7 mouse cellular contexts compared by ENCODE assay signal in the genomic region with DNA sequence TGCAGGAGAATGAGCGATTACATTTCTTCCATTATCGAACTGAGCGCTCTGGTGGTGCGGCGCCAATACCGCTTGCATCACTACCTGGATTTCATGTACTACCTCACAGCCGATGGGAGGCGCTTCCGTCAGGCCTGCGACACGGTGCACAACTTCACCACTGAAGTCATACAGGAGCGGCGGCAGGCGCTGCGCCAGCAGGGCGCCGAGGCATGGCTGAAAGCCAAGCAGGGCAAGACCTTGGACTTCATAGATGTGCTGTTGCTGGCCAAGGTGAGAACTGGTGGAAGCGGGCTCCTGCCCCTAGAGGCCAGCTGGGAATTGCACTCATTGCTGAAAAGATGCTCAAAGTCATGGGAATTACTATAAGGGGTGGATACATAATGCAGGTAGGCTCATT. TPM values are rescaled to one million over a fixed set of nuclear protein-coding genes. Genes with fewer than 3 reads are reported as not detected.
DNase-seq lines count a peak whose midpoint lies in the region; ATAC-seq lines count a peak whose summit lies in the region.

No protein-coding gene starts in this region.

- H3K27ac ChIP-seq in intestine, embryonic 16.5 days (ENCODE audit: low read length): no peak overlapping the region
- H3K27ac ChIP-seq in limb, embryonic 10.5 days: no peak overlapping the region
- H3K27ac ChIP-seq in midbrain, embryonic 13.5 days: no peak overlapping the region

- intact Hi-C loops in gastrocnemius, postnatal 36 days (cut with DNase I): no loop called here

- peaks cover 3% of the 10 kb centered on the region; the same call in 1 of the 2 replicates for H3K27me3 ChIP-seq in intestine, embryonic 16.5 days (replicated peaks; ENCODE audit: control insufficient read depth, insufficient read depth, low read length)
- H3K27me3 ChIP-seq in limb, embryonic 10.5 days (ENCODE audit: low read depth, poor library complexity, severe bottlenecking): peaks cover 46% of the 10 kb centered on the region
- H3K27me3 ChIP-seq in midbrain, embryonic 13.5 days: peaks cover 17% of the 10 kb centered on the region; the same call in 1 of the 2 replicates

- WGBS in intestine, embryonic 16.5 days: 13% methylated on average over 18 of the region's 18 CpGs
- 21% methylated on average over 18 of the region's 18 CpGs for WGBS in limb, embryonic 10.5 days
- 18% methylated on average over 18 of the region's 18 CpGs for WGBS in midbrain, embryonic 13.5 days

- no peaks in the 10 kb centered on the region for H3K4me1 ChIP-seq in intestine, embryonic 16.5 days (ENCODE audit: control insufficient read depth, insufficient read depth, low read length)
- H3K4me1 ChIP-seq in limb, embryonic 10.5 days: peaks cover 4% of the 10 kb centered on the region; the same call in 1 of the 2 replicates
- 0 out of 2 replicates have a peak, but pooled peaks cover 4% of the 10 kb centered on the region for H3K4me1 ChIP-seq in midbrain, embryonic 13.5 days (replicated peaks)

- 0 out of 2 replicates have a peak overlapping the region, but pooled peaks have one; percentile 15 for H3K9ac ChIP-seq in intestine, embryonic 16.5 days (ENCODE audit: low read depth, low read length)
- no peak overlapping the region for H3K9ac ChIP-seq in midbrain, embryonic 13.5 days (replicated peaks)

- peak; percentile 93 for ATAC-seq in intestine, embryonic 16.5 days
- peak; percentile 55; the same call in 1 of the 2 replicates for ATAC-seq in midbrain, embryonic 13.5 days

- H3K4me2 ChIP-seq in intestine, embryonic 16.5 days (ENCODE audit: low read depth, low read length): peak overlapping the region; percentile 37
- peak overlapping the region; percentile 50 for H3K4me2 ChIP-seq in midbrain, embryonic 13.5 days (replicated peaks)

- H3K9me3 ChIP-seq in intestine, embryonic 16.5 days (ENCODE audit: control insufficient read depth, low read length): no peaks in the 10 kb centered on the region
- no peaks in the 10 kb centered on the region for H3K9me3 ChIP-seq in limb, embryonic 10.5 days (replicated peaks)
- no peaks in the 10 kb centered on the region for H3K9me3 ChIP-seq in midbrain, embryonic 13.5 days

- no peaks in the 10 kb centered on the region for H3K36me3 ChIP-seq in intestine, embryonic 16.5 days (ENCODE audit: control insufficient read depth, insufficient read depth, low read length)
- no peaks in the 10 kb centered on the region for H3K36me3 ChIP-seq in limb, embryonic 10.5 days
- H3K36me3 ChIP-seq in midbrain, embryonic 13.5 days: no peaks in the 10 kb centered on the region

- DNase-seq in adrenal gland, adult 18-20 months (ENCODE audit: low spot score in 2 of 2): peak; percentile 87 to 92
- peak; percentile 77 for DNase-seq in embryo, embryonic 10.5 days (ENCODE audit: low spot score)
- DNase-seq in gastrocnemius, postnatal 36 days: peak; percentile 45 to 57
- DNase-seq in limb, embryonic 10.5 days (ENCODE audit: low spot score): peak; percentile 70
- peak; percentile 46 for DNase-seq in spleen, adult 12 weeks (ENCODE audit: low spot score)

- peak overlapping the region; percentile 14; the same call in 1 of the 2 replicates for H3K4me3 ChIP-seq in intestine, embryonic 16.5 days (ENCODE audit: low read length)
- H3K4me3 ChIP-seq in limb, embryonic 10.5 days: peak overlapping the region; percentile 33; the same call in 1 of the 2 replicates
- 0 out of 2 replicates have a peak overlapping the region, but pooled peaks have one; percentile 22 for H3K4me3 ChIP-seq in midbrain, embryonic 13.5 days (replicated peaks)

RNA-seq across cellular contexts. Expression of gene Cyp4f17, which starts 22.6 kb away (rescaled TPM):
- 10 to 100 TPM; 11.3 to 12.4 TPM for total RNA-seq in adrenal gland, adult 18-20 months (2021)
- 1 to 10 TPM; 1.5 to 3.0 TPM for total RNA-seq in gastrocnemius, postnatal 36 days (2021)
- polyA plus RNA-seq in intestine, embryonic 16.5 days (2015; fragmentation: Nextera tagmentation; extraction: Ambion mirVana): 4.6 TPM in 2 replicates
- polyA plus RNA-seq in limb, embryonic 10.5 days (2016; fragmentation: Nextera tagmentation; extraction: Ambion mirVana): 5.6 and 9.2 TPM in 2 replicates
- 13.0 and 13.8 TPM in 2 replicates for polyA plus RNA-seq in midbrain, embryonic 13.5 days (2015; fragmentation: Nextera tagmentation; extraction: Ambion mirVana)

RNA-seq across cellular contexts. Expression of gene Cyp4f39, which starts 30.7 kb away (rescaled TPM):
- not detected for total RNA-seq in adrenal gland, adult 18-20 months (2021)
- total RNA-seq in gastrocnemius, postnatal 36 days (2021): 1 to 10 TPM in 1 of 2 experiments, under 1 TPM in 1; 0.72 to 1.5 TPM
- 0.37 and 0.88 TPM in 2 replicates for polyA plus RNA-seq in intestine, embryonic 16.5 days (2015; fragmentation: Nextera tagmentation; extraction: Ambion mirVana)
- not detected in 2 replicates for polyA plus RNA-seq in limb, embryonic 10.5 days (2016; fragmentation: Nextera tagmentation; extraction: Ambion mirVana)
- 1.2 TPM in 2 replicates for polyA plus RNA-seq in midbrain, embryonic 13.5 days (2015; fragmentation: Nextera tagmentation; extraction: Ambion mirVana)

RNA-seq across cellular contexts. Expression of gene Cyp4f16, which starts 53.2 kb away (rescaled TPM):
- total RNA-seq in adrenal gland, adult 18-20 months (2021): 10 to 100 TPM in 1 of 2 experiments, 1 to 10 TPM in 1; 9.9 to 10.5 TPM
- 1 to 10 TPM in 1 of 2 experiments, under 1 TPM in 1; 0.96 to 1.6 TPM for total RNA-seq in gastrocnemius, postnatal 36 days (2021)
- 58.5 and 70.7 TPM in 2 replicates for polyA plus RNA-seq in intestine, embryonic 16.5 days (2015; fragmentation: Nextera tagmentation; extraction: Ambion mirVana)
- 13.4 and 19.2 TPM in 2 replicates for polyA plus RNA-seq in limb, embryonic 10.5 days (2016; fragmentation: Nextera tagmentation; extraction: Ambion mirVana)
- polyA plus RNA-seq in midbrain, embryonic 13.5 days (2015; fragmentation: Nextera tagmentation; extraction: Ambion mirVana): 19.2 and 20.4 TPM in 2 replicates

RNA-seq across cellular contexts. Expression of gene Pglyrp2, which starts 59.2 kb away (rescaled TPM):
- total RNA-seq in adrenal gland, adult 18-20 months (2021): under 1 TPM; 0.17 to 0.54 TPM
- total RNA-seq in gastrocnemius, postnatal 36 days (2021): under 1 TPM in 1 of 2 experiments, not detected in 1; 0.08 TPM
- polyA plus RNA-seq in intestine, embryonic 16.5 days (2015; fragmentation: Nextera tagmentation; extraction: Ambion mirVana): 0.42 and 0.79 TPM in 2 replicates
- polyA plus RNA-seq in limb, embryonic 10.5 days (2016; fragmentation: Nextera tagmentation; extraction: Ambion mirVana): not detected in 2 replicates
- polyA plus RNA-seq in midbrain, embryonic 13.5 days (2015; fragmentation: Nextera tagmentation; extraction: Ambion mirVana): not detected in 2 replicates
